Mouse (Mus musculus): ENCODE data around the gene Vmn1r219. TPM values are rescaled to one million over a fixed set of nuclear protein-coding genes. Genes with fewer than 3 reads are reported as not detected.
"Not testable (repeated sequence)": the region's sequence is repeated elsewhere in the genome, so short reads cannot be mapped to it uniquely, and the experiment has no call there.

Vmn1r219 gene
- not detected in 2 replicates for polyA plus RNA-seq (2015; fragmentation: Nextera tagmentation; extraction: Ambion mirVana)

DNA sequence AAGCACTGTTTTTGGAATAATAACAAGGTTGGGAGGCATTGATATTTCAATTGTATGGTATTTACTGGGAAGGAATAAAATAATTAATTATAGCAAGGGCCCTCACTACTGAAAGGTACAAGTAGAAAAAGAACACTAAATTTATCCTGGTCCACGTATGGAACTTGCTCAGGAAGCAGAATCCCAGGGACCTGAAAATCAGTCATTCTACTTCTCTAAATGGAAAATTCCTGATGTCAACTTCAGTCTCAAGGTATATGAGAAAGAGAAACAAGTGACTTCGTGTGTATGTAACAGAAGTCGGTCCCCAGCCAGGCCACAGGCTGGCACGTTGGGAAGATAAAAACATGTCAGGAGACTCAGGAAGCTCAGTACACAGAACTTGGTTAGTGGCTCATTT, at the start of gene Vmn1r219:
Gene Vmn1r219 (plus strand): TSS at position 301 of the 400 bp plus-strand sequence.
- Histone ChIP-seq H3K9ac (replicated peaks; ENCODE audit: low read depth) (no peak within 1 kb of the TSS), H3K9me3 (ENCODE audit: low read length) (no peaks in the 10 kb centered on the region), H3K4me1 (ENCODE audit: insufficient read depth, low read depth, low read length) (no peaks in the 10 kb centered on the region), H3K36me3 (ENCODE audit: insufficient read depth, low read length) (no peaks in the 10 kb centered on the region), H3K4me3 (ENCODE audit: low read depth, low read length) (no peak within 1 kb of the TSS), H3K27me3 (replicated peaks; ENCODE audit: insufficient read depth, low read length) (no peaks in the 10 kb centered on the region), H3K4me2 (replicated peaks; ENCODE audit: low read depth, low read length) (no peak within 1 kb of the TSS), H3K27ac (ENCODE audit: low read length) (no peak within 1 kb of the TSS)
- DNase-seq (ENCODE audit: low spot score) (no peak), ATAC-seq (no peak)
- no peak for TF ChIP-seq EP300 (IDR thresholded peaks at IDR 0.05)
- TF ChIP-seq CTCF (IDR thresholded peaks at IDR 0.05), result no peak
- WGBS, result 67% methylated on average over 4 of the region's 4 CpGs

DNA sequence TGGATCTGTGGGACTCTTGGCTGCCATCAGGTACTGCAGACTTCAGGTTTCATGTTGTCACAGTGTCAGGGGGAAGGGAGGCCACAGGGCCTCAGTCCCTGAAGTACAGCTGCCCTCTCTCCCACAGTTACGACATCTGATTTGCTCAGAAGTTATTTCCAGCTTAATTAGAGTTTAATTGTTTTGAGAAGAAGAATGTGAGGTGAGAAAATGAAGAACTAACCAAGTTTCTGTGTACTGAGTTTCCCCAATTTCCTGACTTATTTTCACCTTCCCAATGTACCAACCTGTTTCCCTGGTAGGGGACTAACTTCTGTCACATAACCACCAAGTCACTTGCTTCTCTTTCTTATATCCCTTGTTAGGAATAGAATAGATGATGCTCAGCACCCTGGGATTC, 41.0 kb upstream of the Vmn1r219 start, which contains the start of gene Vmn1r217:
Gene Vmn1r217 (minus strand): TSS at position 101 of the 400 bp plus-strand sequence.
- not testable (repeated sequence) for H3K4me3 ChIP-seq (ENCODE audit: low read depth, low read length); H3K27me3 ChIP-seq (replicated peaks; ENCODE audit: insufficient read depth, low read length); H3K4me2 ChIP-seq (replicated peaks; ENCODE audit: low read depth, low read length); H3K27ac ChIP-seq (ENCODE audit: low read length); H3K36me3 ChIP-seq (ENCODE audit: insufficient read depth, low read length); DNase-seq (ENCODE audit: low spot score); ATAC-seq; H3K9me3 ChIP-seq (ENCODE audit: low read length); H3K4me1 ChIP-seq (ENCODE audit: insufficient read depth, low read depth, low read length); H3K9ac ChIP-seq (replicated peaks; ENCODE audit: low read depth)
- 73% methylated on average over 1 of the region's 1 CpGs for WGBS

DNA sequence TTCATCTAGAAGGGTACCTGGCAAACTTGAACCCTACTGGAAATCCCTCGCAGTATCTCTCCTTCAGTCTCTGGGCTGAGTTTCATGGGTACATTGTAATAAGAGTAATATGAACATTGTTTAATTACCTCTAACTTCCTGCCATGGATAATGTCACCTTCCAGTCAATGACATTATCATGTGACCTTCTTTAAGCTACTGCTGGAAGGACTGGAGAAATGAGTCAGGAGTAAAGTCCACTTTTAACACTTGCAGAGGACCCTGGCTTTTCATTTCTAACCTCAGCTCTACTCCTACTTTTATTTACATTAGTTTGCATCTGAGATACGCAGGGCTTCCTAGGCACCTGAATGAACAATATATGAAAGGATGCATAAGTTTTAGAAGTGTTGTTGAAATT, 38.5 kb upstream of the Vmn1r219 start:
- Histone ChIP-seq H3K4me3 (ENCODE audit: low read depth, low read length) (no peak overlapping the region), H3K27ac (ENCODE audit: low read length) (no peak overlapping the region), H3K36me3 (ENCODE audit: insufficient read depth, low read length) (no peaks in the 10 kb centered on the region), H3K9ac (replicated peaks; ENCODE audit: low read depth) (no peak overlapping the region), H3K9me3 (ENCODE audit: low read length) (no peaks in the 10 kb centered on the region), H3K4me1 (ENCODE audit: insufficient read depth, low read depth, low read length) (no peaks in the 10 kb centered on the region), H3K27me3 (replicated peaks; ENCODE audit: insufficient read depth, low read length) (no peaks in the 10 kb centered on the region), H3K4me2 (replicated peaks; ENCODE audit: low read depth, low read length) (no peak overlapping the region)
- TF ChIP-seq EP300 (IDR thresholded peaks at IDR 0.05) (no peak), CTCF (IDR thresholded peaks at IDR 0.05) (no peak)
- no peak for ATAC-seq
- WGBS, result 72% methylated on average over 2 of the region's 2 CpGs
- DNase-seq (ENCODE audit: low spot score), result no peak

DNA sequence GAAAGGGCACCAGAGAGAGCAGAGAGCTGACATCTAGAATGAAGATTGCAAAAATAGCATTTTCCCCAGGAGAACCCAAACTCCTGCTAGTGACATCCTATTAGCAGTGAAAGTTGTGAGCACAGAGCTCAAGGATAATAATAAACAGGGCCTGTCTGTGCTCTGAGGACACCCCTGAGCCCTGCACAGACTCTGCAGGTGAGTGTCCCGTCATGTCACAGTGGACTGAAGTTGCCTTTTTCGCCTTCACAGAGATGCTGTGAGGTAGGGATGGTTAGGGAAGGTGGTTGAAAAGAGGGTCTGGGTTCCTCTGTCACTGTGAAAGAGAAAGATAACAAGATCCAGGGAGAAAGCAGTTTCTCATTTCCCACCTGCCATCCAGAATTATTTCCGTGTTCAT, 26.0 kb upstream of the Vmn1r219 start, which contains the start of gene Vmn1r218:
Gene Vmn1r218 (plus strand): TSS at position 57 of the 400 bp plus-strand sequence.
- Histone ChIP-seq H3K4me1 (ENCODE audit: insufficient read depth, low read depth, low read length) (no peaks in the 10 kb centered on the region), H3K9ac (replicated peaks; ENCODE audit: low read depth) (no peak within 1 kb of the TSS), H3K27ac (ENCODE audit: low read length) (no peak within 1 kb of the TSS), H3K4me2 (replicated peaks; ENCODE audit: low read depth, low read length) (no peak within 1 kb of the TSS), H3K9me3 (ENCODE audit: low read length) (no peaks in the 10 kb centered on the region), H3K27me3 (replicated peaks; ENCODE audit: insufficient read depth, low read length) (no peaks in the 10 kb centered on the region), H3K4me3 (ENCODE audit: low read depth, low read length) (no peak within 1 kb of the TSS), H3K36me3 (ENCODE audit: insufficient read depth, low read length) (no peaks in the 10 kb centered on the region)
- no peak for TF ChIP-seq EP300 (IDR thresholded peaks at IDR 0.05)
- no peak for TF ChIP-seq CTCF (IDR thresholded peaks at IDR 0.05)
- 60% methylated on average over 3 of the region's 3 CpGs for WGBS
- no peak for DNase-seq (ENCODE audit: low spot score)
- no peak for ATAC-seq

DNA sequence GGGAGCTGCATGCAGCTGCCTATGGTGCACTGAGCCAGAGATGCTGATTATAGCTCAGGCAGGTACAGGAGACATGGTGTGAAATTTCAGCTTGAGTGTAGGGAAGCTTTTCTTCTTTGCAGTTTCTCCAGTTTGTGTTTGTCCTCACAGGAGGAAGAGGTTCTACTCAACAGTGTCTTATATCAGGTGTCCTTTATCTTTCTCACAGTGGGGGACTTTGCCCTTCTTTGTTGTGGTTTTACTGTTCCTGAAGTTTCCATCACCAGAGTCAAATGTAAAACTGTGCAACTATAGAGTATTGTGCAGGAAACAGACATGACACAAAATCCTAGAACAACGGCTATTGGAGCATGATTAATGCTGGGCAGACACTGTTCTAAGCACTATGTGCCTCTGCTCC, 25.6 kb upstream of the Vmn1r219 start:
- no peak for TF ChIP-seq EP300 (IDR thresholded peaks at IDR 0.05)
- TF ChIP-seq CTCF (IDR thresholded peaks at IDR 0.05), result no peak
- no peak overlapping the region for H3K4me2 ChIP-seq (replicated peaks; ENCODE audit: low read depth, low read length)
- H3K9ac ChIP-seq (replicated peaks; ENCODE audit: low read depth), result no peak overlapping the region
- ATAC-seq, result no peak
- no peaks in the 10 kb centered on the region for H3K27me3 ChIP-seq (replicated peaks; ENCODE audit: insufficient read depth, low read length)
- H3K4me3 ChIP-seq (ENCODE audit: low read depth, low read length), result no peak overlapping the region
- H3K27ac ChIP-seq (ENCODE audit: low read length), result no peak overlapping the region
- no peaks in the 10 kb centered on the region for H3K9me3 ChIP-seq (ENCODE audit: low read length)
- no peaks in the 10 kb centered on the region for H3K4me1 ChIP-seq (ENCODE audit: insufficient read depth, low read depth, low read length)
- 59% methylated on average over 1 of the region's 1 CpGs for WGBS
- no peak for DNase-seq (ENCODE audit: low spot score)
- H3K36me3 ChIP-seq (ENCODE audit: insufficient read depth, low read length), result no peaks in the 10 kb centered on the region

DNA sequence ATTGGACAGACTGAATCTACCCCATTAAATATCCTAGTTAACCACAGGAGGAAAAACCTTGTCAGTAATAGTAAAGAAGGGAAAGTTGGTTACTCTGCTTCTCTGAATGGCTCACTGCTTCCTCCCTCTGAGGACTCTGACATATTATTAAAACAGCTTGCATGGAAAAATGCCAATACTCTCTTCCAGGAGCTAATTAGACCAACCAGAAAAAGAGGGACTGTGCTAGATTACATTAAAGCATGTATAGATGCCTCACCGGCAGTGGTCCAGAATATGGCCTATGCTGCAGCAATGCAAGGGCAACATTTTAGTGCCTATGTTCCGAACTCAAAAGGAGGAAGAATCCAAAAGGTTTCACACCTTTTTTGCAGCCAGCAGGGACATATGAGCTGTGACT, 20.2 kb upstream of the Vmn1r219 start:
- ATAC-seq, result no peak
- DNase-seq (ENCODE audit: low spot score), result no peak
- H3K4me2 ChIP-seq (replicated peaks; ENCODE audit: low read depth, low read length), result no peak overlapping the region
- WGBS, result 76% methylated on average over 2 of the region's 2 CpGs
- H3K27me3 ChIP-seq (replicated peaks; ENCODE audit: insufficient read depth, low read length), result no peaks in the 10 kb centered on the region
- H3K4me1 ChIP-seq (ENCODE audit: insufficient read depth, low read depth, low read length), result no peaks in the 10 kb centered on the region
- H3K9ac ChIP-seq (replicated peaks; ENCODE audit: low read depth), result no peak overlapping the region
- no peaks in the 10 kb centered on the region for H3K36me3 ChIP-seq (ENCODE audit: insufficient read depth, low read length)
- no peak overlapping the region for H3K27ac ChIP-seq (ENCODE audit: low read length)
- no peaks in the 10 kb centered on the region for H3K9me3 ChIP-seq (ENCODE audit: low read length)
- TF ChIP-seq CTCF (IDR thresholded peaks at IDR 0.05) (no peak), EP300 (IDR thresholded peaks at IDR 0.05) (no peak)
- H3K4me3 ChIP-seq (ENCODE audit: low read depth, low read length), result no peak overlapping the region

DNA sequence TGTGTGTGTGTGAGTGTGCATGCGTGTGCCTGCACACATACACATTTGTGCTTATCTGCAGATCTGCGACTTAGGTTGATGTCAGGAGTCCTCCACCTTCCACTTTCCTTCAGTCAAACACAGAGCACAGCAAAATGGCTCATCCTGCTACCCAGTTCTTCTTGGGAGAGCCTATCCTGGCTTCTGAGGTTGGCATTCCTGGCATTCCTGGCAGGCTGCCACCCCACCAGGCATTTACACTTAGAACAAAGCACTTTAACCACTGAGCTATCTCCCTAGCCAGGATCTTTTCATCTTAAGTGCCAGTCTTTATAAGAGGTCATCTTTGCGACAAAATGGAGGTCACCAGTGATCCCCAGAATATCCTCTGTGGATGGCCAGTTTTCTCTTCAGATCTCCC, 1.3 kb upstream of the Vmn1r219 start:
- Histone ChIP-seq H3K9ac (replicated peaks; ENCODE audit: low read depth) (no peak overlapping the region), H3K9me3 (ENCODE audit: low read length) (no peaks in the 10 kb centered on the region), H3K27ac (ENCODE audit: low read length) (no peak overlapping the region), H3K4me2 (replicated peaks; ENCODE audit: low read depth, low read length) (no peak overlapping the region), H3K4me3 (ENCODE audit: low read depth, low read length) (no peak overlapping the region), H3K36me3 (ENCODE audit: insufficient read depth, low read length) (no peaks in the 10 kb centered on the region), H3K4me1 (ENCODE audit: insufficient read depth, low read depth, low read length) (no peaks in the 10 kb centered on the region), H3K27me3 (replicated peaks; ENCODE audit: insufficient read depth, low read length) (no peaks in the 10 kb centered on the region)
- DNase-seq (ENCODE audit: low spot score) (peak; percentile 6), ATAC-seq (no peak)
- 68% methylated on average over 3 of the region's 3 CpGs for WGBS
- TF ChIP-seq EP300 (IDR thresholded peaks at IDR 0.05) (no peak), CTCF (IDR thresholded peaks at IDR 0.05) (no peak)

DNA sequence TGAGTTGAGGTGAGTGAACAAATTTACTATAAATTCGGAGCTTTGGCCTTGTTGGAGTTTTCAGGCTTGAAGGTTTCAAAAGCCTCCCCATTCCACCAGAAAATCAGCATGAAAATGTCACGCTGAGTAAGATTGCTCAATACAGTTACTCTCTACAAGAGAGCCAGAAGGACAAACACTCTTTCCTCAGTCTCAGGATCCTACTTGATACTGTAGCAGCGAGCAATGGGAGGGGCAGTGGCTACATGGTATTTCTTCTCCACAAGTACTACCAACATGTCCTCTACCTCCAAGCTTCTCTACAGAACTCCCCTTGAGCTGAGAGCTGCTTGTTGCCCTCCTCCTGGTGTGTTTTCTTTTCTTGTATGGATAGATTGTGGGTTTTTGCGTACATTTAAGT, 7.4 kb downstream of the Vmn1r219 start:
- DNase-seq (ENCODE audit: low spot score) (peak; percentile 57), ATAC-seq (peak; percentile 88)
- not testable (repeated sequence) for H3K4me2 ChIP-seq (replicated peaks; ENCODE audit: low read depth, low read length); H3K4me1 ChIP-seq (ENCODE audit: insufficient read depth, low read depth, low read length); H3K36me3 ChIP-seq (ENCODE audit: insufficient read depth, low read length); H3K27ac ChIP-seq (ENCODE audit: low read length); H3K27me3 ChIP-seq (replicated peaks; ENCODE audit: insufficient read depth, low read length); H3K9me3 ChIP-seq (ENCODE audit: low read length); H3K4me3 ChIP-seq (ENCODE audit: low read depth, low read length); H3K9ac ChIP-seq (replicated peaks; ENCODE audit: low read depth)
- 48% methylated on average over 4 of the region's 4 CpGs for WGBS
